Mouse (Mus musculus): Measurements from ENCODE around the gene Fgfr2.
A peak's percentile ranks its signal among the peaks of the same experiment; 100 is the strongest.

Fgfr2 gene

GRCm38 (mm10) chr7:132736099-132736862, 386.9 kb downstream of the Fgfr2 start:
- DNase-seq: no peak

- no peak for DNase-seq
Measured at GRCm38 (mm10) chr7:132735145-132735544, 388.0 kb downstream of the Fgfr2 start.

- DNase-seq: no peak
Measured at GRCm38 (mm10) chr7:132734222-132734621, 388.9 kb downstream of the Fgfr2 start.

- no peak for DNase-seq
Measured at GRCm38 (mm10) chr7:132733521-132733920, 389.6 kb downstream of the Fgfr2 start.

GRCm38 (mm10) chr7:132732136-132732789, 390.9 kb downstream of the Fgfr2 start:
- DNase-seq: no peak

GRCm38 (mm10) chr7:132731558-132731957, 391.6 kb downstream of the Fgfr2 start:
- DNase-seq: no peak

- DNase-seq: no peak
Measured at GRCm38 (mm10) chr7:132730510-132730909, 392.6 kb downstream of the Fgfr2 start.

GRCm38 (mm10) chr7:132729093-132729831, 393.9 kb downstream of the Fgfr2 start:
- no peak for DNase-seq

- DNase-seq: no peak
Measured at GRCm38 (mm10) chr7:132726106-132726861, 396.9 kb downstream of the Fgfr2 start.

GRCm38 (mm10) chr7:132724501-132725062, 398.6 kb downstream of the Fgfr2 start:
- no peak for DNase-seq

GRCm38 (mm10) chr7:132723906-132724305, 399.2 kb downstream of the Fgfr2 start:
- peak; percentile 80 for DNase-seq

GRCm38 (mm10) chr7:132722401-132723370, 400.5 kb downstream of the Fgfr2 start:
- no peak for DNase-seq

GRCm38 (mm10) chr7:132720562-132720961, 402.6 kb downstream of the Fgfr2 start:
- peak; percentile 64 for DNase-seq

- no peak for DNase-seq
Measured at GRCm38 (mm10) chr7:132719570-132719969, 403.6 kb downstream of the Fgfr2 start.

- no peak for DNase-seq
Measured at GRCm38 (mm10) chr7:132715259-132715658, 407.9 kb downstream of the Fgfr2 start.

- peak; percentile 94 for DNase-seq
Measured at GRCm38 (mm10) chr7:132714236-132714923, 408.8 kb downstream of the Fgfr2 start.

- peak; percentile 78 for DNase-seq
Measured at GRCm38 (mm10) chr7:132713483-132714126, 409.5 kb downstream of the Fgfr2 start.

- DNase-seq: no peak
Measured at GRCm38 (mm10) chr7:132712956-132713355, 410.2 kb downstream of the Fgfr2 start.

- DNase-seq: no peak
Measured at GRCm38 (mm10) chr7:132712044-132712708, 411.0 kb downstream of the Fgfr2 start.

GRCm38 (mm10) chr7:132711579-132711978, 411.6 kb downstream of the Fgfr2 start:
- DNase-seq: no peak

Data from layer of hippocampus, adult 9-11 months (tissue).